Mouse (Mus musculus) bone marrow macrophage, adult 2 months (primary cell): Measurements from ENCODE around the gene Arid4b.

ENCODE experiments used
- CTCF ChIP-seq: IDR thresholded peaks from 2 replicates; pipeline ENCODE4 v1.5.1; 2012; ENCODE audit warnings: low read depth, mild to moderate bottlenecking, low read length, moderate library complexity
- POLR2A ChIP-seq: IDR thresholded peaks from 2 replicates; pipeline ENCODE4 v1.6.1; 2012; ENCODE audit warnings: mild to moderate bottlenecking, low read depth, low read length, borderline replicate concordance

DNA sequence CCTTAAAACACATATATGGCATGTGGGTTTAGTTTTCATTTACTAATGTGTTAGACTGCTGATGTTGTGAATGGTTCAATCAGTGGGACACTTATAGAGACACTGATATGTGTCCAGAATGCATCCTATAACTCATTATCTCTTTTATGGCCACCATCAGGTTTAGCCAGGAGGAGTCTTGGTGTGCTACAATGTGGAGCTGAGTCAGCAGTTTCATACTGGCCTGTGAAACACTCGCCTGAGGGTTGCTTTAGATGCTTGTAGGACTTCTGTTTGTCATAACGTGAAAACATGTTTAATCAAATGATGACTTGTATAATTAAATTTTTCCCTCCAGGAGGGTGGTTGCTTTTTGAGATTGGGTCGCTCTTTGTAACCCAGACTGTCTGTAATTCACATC, 116.6 kb downstream of the Arid4b start:
- TF ChIP-seq POLR2A (no peak), CTCF (no peak)
